Mouse (Mus musculus) gastrocnemius, postnatal 25 days (tissue): ENCODE measurements around the gene Tmem189. TPM values are rescaled to one million over a fixed set of nuclear protein-coding genes. Genes with fewer than 3 reads are reported as not detected.

Source experiments
- microRNA-seq, 2 experiments: library from miRNA; unstranded; fragments of <30 nt; microRNA quantifications; one replicate each; pipeline ENCODE4 v1.2.0; 2021; ENCODE audit warnings: borderline replicate concordance in 2 of 2
- total RNA-seq, 2 experiments: library from RNA; stranded (reverse); gene quantifications; 1 replicate in 1 of 2; 2 replicates in 1 of 2; pipeline ENCODE4 v1.2.3; 2021

Gene Tmem189
- total RNA-seq, 2 experiments from 2014 or later, result 13.4 to 18.9 TPM

Small RNA genes lying within 50 kb of the gene (microRNA-seq; reads per million reads assigned to microRNA genes)
- gene Gm22355, result 0 reads per million in 2 experiments

Other genes with a start within 250 kb of the Tmem189 start
- 10 to 100 TPM; 23.0 to 28.4 TPM for gene Rnf114, start 197.2 kb downstream of the Tmem189 start, total RNA-seq
- 10 to 100 TPM; 15.1 to 15.7 TPM for gene Spata2, start 196.9 kb downstream of the Tmem189 start, total RNA-seq
- gene Snai1, start 151.6 kb downstream of the Tmem189 start, total RNA-seq, result 1 to 10 TPM; 1.3 TPM
- gene Ube2v1, start 57.7 kb downstream of the Tmem189 start, total RNA-seq, result 100 to 1,000 TPM; 157 to 160 TPM
- 10 to 100 TPM in 1 of 2 experiments, 1 to 10 TPM in 1; 7.7 to 11.6 TPM for gene Gm20431, start 28.3 kb downstream of the Tmem189 start, total RNA-seq
- 10 to 100 TPM; 93.5 to 95.6 TPM for gene Cebpb, start 907 bp downstream of the Tmem189 start, total RNA-seq
- gene Ptpn1, start 242.2 kb upstream of the Tmem189 start, total RNA-seq, result 10 to 100 TPM; 13.5 to 14.3 TPM